ENCODE assay signal across 8 mouse cellular contexts in genomic region chr6:90422565-90422964, GRCm38 (mm10). TPM values are rescaled to one million over a fixed set of nuclear protein-coding genes. Genes with fewer than 3 reads are reported as not detected.
DNase-seq lines count a peak whose midpoint lies in the region; ATAC-seq and TF ChIP-seq lines count a peak whose summit lies in the region.

No protein-coding gene starts in this region.

- in situ Hi-C loops in CH12.LX (cut with MboI; ENCODE audit: low pct_ligation_motif_present, low pct_unique_long_range_greater_than_20kb, low sequenced_read_pairs), result no loop called here

- intact Hi-C loops in heart, postnatal 10 days (cut with DNase I), result loop anchor here (5.0 to 10.0 kb wide), 2 partner anchors 50 to 738 kb away; no protein-coding TSS in a partner anchor

- H3K36me3 ChIP-seq in CH12.LX (replicated peaks in 1 of 2; ENCODE audit: control insufficient read depth in 1 of 2, insufficient read depth in 1 of 2, low read length in 1 of 2), result no peaks in the 10 kb centered on the region
- H3K36me3 ChIP-seq in forebrain, embryonic 13.5 days (ENCODE audit: poor library complexity, severe bottlenecking), result no peaks in the 10 kb centered on the region
- no peaks in the 10 kb centered on the region for H3K36me3 ChIP-seq in liver, embryonic 16.5 days (ENCODE audit: control insufficient read depth, insufficient read depth)
- H3K36me3 ChIP-seq in neural tube, embryonic 14.5 days (ENCODE audit: control insufficient read depth, insufficient read depth, low read length), result no peaks in the 10 kb centered on the region

- H3K79me2 ChIP-seq in CH12.LX (replicated peaks; ENCODE audit: control insufficient read depth, extremely low read depth, insufficient read depth, poor library complexity, severe bottlenecking), result no peaks in the 10 kb centered on the region

- peak; percentile 75 for DNase-seq in CH12.LX (ENCODE audit: extremely low read depth)
- peak; percentile 67 for DNase-seq in c-Kit-positive CD71-positive TER-119-negative erythroid progenitor cells, embryonic 14.5 days (ENCODE audit: low read depth)
- DNase-seq in heart, postnatal 10 days, result peak; percentile 82 to 86
- DNase-seq in kidney, postnatal 4 days, result peak; percentile 86 to 91
- peak; percentile 76 for DNase-seq in testis, postnatal 14 days (ENCODE audit: low spot score)

- no peak for TF ChIP-seq EP300 in CH12.LX (IDR thresholded peaks at IDR 0.05; ENCODE audit: low read length)

- peaks cover 5% of the 10 kb centered on the region for H3K9me3 ChIP-seq in CH12.LX (replicated peaks; ENCODE audit: low read length)
- no peaks in the 10 kb centered on the region for H3K9me3 ChIP-seq in forebrain, embryonic 13.5 days (replicated peaks)
- no peaks in the 10 kb centered on the region for H3K9me3 ChIP-seq in liver, embryonic 16.5 days (replicated peaks; ENCODE audit: control insufficient read depth, low read length)
- no peaks in the 10 kb centered on the region for H3K9me3 ChIP-seq in neural tube, embryonic 14.5 days (ENCODE audit: control insufficient read depth, low read length)

- TF ChIP-seq RAD21 in CH12.LX (IDR thresholded peaks at IDR 0.05; ENCODE audit: low read depth, low read length), result peak; percentile 43

- no peak for TF ChIP-seq POLR2A in CH12.LX (IDR thresholded peaks at IDR 0.05; ENCODE audit: low read depth, low read length)

- ATAC-seq in forebrain, embryonic 13.5 days, result peak; percentile 90
- ATAC-seq in liver, embryonic 16.5 days (ENCODE audit: low read depth), result peak; percentile 85
- ATAC-seq in neural tube, embryonic 14.5 days (ENCODE audit: low read depth), result peak; percentile 91

- WGBS in forebrain, embryonic 13.5 days, result 3% methylated on average over 14 of the region's 14 CpGs
- 9% methylated on average over 14 of the region's 14 CpGs for WGBS in liver, embryonic 16.5 days (ENCODE audit: insufficient replicate concordance)
- 3% methylated on average over 14 of the region's 14 CpGs for WGBS in neural tube, embryonic 14.5 days

- peaks cover 77% of the 10 kb centered on the region for H3K27me3 ChIP-seq in CH12.LX (replicated peaks)
- peaks cover 10% of the 10 kb centered on the region for H3K27me3 ChIP-seq in forebrain, embryonic 13.5 days
- H3K27me3 ChIP-seq in liver, embryonic 16.5 days (ENCODE audit: control insufficient read depth, insufficient read depth, low read depth, low read length), result peaks cover 3% of the 10 kb centered on the region
- no peaks in the 10 kb centered on the region for H3K27me3 ChIP-seq in neural tube, embryonic 14.5 days (ENCODE audit: control insufficient read depth, insufficient read depth, low read length)

- H3K4me3 ChIP-seq in CH12.LX (replicated peaks in 1 of 3; ENCODE audit: low read depth in 2 of 3, low read length in 2 of 3, poor library complexity in 1 of 3), result no peak overlapping the region
- peak overlapping the region; percentile 23 for H3K4me3 ChIP-seq in forebrain, embryonic 13.5 days
- peak overlapping the region; percentile 2; the same call in 1 of the 2 replicates for H3K4me3 ChIP-seq in liver, embryonic 16.5 days (ENCODE audit: low read depth, low read length)
- peak overlapping the region; percentile 11; the same call in 1 of the 2 replicates for H3K4me3 ChIP-seq in neural tube, embryonic 14.5 days (ENCODE audit: low read depth, low read length)

- H3K4me2 ChIP-seq in CH12.LX (ENCODE audit: insufficient read depth, low read depth, poor library complexity, severe bottlenecking), result peak overlapping the region; percentile 62
- peak overlapping the region; percentile 55 for H3K4me2 ChIP-seq in forebrain, embryonic 13.5 days
- H3K4me2 ChIP-seq in liver, embryonic 16.5 days (ENCODE audit: low read depth, low read length), result peak overlapping the region; percentile 37
- H3K4me2 ChIP-seq in neural tube, embryonic 14.5 days (ENCODE audit: low read depth, low read length), result peak overlapping the region; percentile 43

- dilution Hi-C loops in CH12.LX (cut with MboI; ENCODE audit: extremely low pct_ligation_motif_present, extremely low pct_unique_long_range_greater_than_20kb, low sequenced_read_pairs), result no loop called here

- no peak overlapping the region for H3K27ac ChIP-seq in CH12.LX (ENCODE audit: insufficient read depth, low read depth)
- H3K27ac ChIP-seq in forebrain, embryonic 13.5 days, result no peak overlapping the region
- H3K27ac ChIP-seq in liver, embryonic 16.5 days (ENCODE audit: low read length), result no peak overlapping the region
- peak overlapping the region; percentile 45; the same call in 1 of the 2 replicates for H3K27ac ChIP-seq in neural tube, embryonic 14.5 days (ENCODE audit: low read depth, low read length)

- H3K9ac ChIP-seq in CH12.LX (ENCODE audit: insufficient read depth, low read depth), result no peak overlapping the region
- H3K9ac ChIP-seq in forebrain, embryonic 13.5 days, result peak overlapping the region; percentile 48
- H3K9ac ChIP-seq in liver, embryonic 16.5 days (ENCODE audit: low read depth, low read length), result no peak overlapping the region
- peak overlapping the region; percentile 41; the same call in 1 of the 2 replicates for H3K9ac ChIP-seq in neural tube, embryonic 14.5 days (replicated peaks; ENCODE audit: low read depth, low read length)

- peaks cover 0 to 8% of the 10 kb centered on the region in 2 experiments; a peak in 2 of 4 replicates for H3K4me1 ChIP-seq in CH12.LX (ENCODE audit: control insufficient read depth in 1 of 2, insufficient read depth in 2 of 2)
- peaks cover 11% of the 10 kb centered on the region; the same call in 1 of the 2 replicates for H3K4me1 ChIP-seq in forebrain, embryonic 13.5 days
- H3K4me1 ChIP-seq in liver, embryonic 16.5 days (ENCODE audit: control insufficient read depth, low read depth, low read length), result no peaks in the 10 kb centered on the region
- H3K4me1 ChIP-seq in neural tube, embryonic 14.5 days (ENCODE audit: control insufficient read depth, insufficient read depth, low read length), result 0 out of 2 replicates have a peak, but pooled peaks cover 5% of the 10 kb centered on the region

- peak; percentile 63 to 79 for TF ChIP-seq CTCF in CH12.LX (conservative IDR thresholded peaks at IDR 0.05 in 1 of 2, IDR thresholded peaks at IDR 0.05 in 1 of 2; ENCODE audit: low read depth in 2 of 2, low read length in 2 of 2)

TF ChIP-seq in CH12.LX, 34 proteins besides CTCF, POLR2A, EP300 and RAD21:
- peak; percentile 54 for TF ChIP-seq SMC3 (IDR thresholded peaks at IDR 0.05; ENCODE audit: low read depth, low read length)
- peak; percentile 37; the same call in 1 of the 2 replicates for TF ChIP-seq MEF2A (IDR thresholded peaks at IDR 0.05; ENCODE audit: borderline replicate concordance, low read depth, low read length)
- TF ChIP-seq BHLHE40 (IDR thresholded peaks at IDR 0.05; ENCODE audit: low read depth, low read length), result 0 out of 2 replicates have a peak, but pooled peaks have one; percentile 3
- TF ChIP-seq PAX5 (IDR thresholded peaks at IDR 0.05; ENCODE audit: low read length), result no peak
- TF ChIP-seq POLR2AphosphoS2 (IDR thresholded peaks at IDR 0.05; ENCODE audit: low read depth, low read length), result no peak
- TF ChIP-seq GABPA (IDR thresholded peaks at IDR 0.05; ENCODE audit: insufficient replicate concordance, low read depth, low read length), result no peak
- no peak for TF ChIP-seq MXI1 (IDR thresholded peaks at IDR 0.05; ENCODE audit: low read depth, low read length)
TF ChIP-seq in CH12.LX: peak in this region for 3.

RNA-seq across cellular contexts. Expression of gene Cfap100, which starts 6.0 kb away (rescaled TPM):
- total RNA-seq in CH12.LX (2012; rRNA removed) (not detected in 2 replicates), CH12.LX (2014; rRNA removed) (not detected in 2 replicates)
- polyA plus RNA-seq in CH12.LX (2012; ENCODE audit: insufficient read length, low read depth), result 0.10 TPM in 1 of 2 replicates, not detected in the other
- 3.1 TPM in 2 replicates for polyA plus RNA-seq in forebrain, embryonic 13.5 days (2015; fragmentation: Nextera tagmentation; extraction: Ambion mirVana)
- total RNA-seq in heart, postnatal 10 days (2021), result under 1 TPM in 1 of 2 experiments, not detected in 1; 0.41 TPM
- polyA plus RNA-seq in liver, embryonic 16.5 days (2015; fragmentation: Nextera tagmentation; extraction: Ambion mirVana), result 0.08 and 0.19 TPM in 2 replicates
- 7.4 and 8.5 TPM in 2 replicates for polyA plus RNA-seq in neural tube, embryonic 14.5 days (2014; fragmentation: Nextera tagmentation; extraction: Ambion mirVana)

RNA-seq across cellular contexts. Expression of gene Klf15, which starts 39.8 kb away (rescaled TPM):
- total RNA-seq in CH12.LX (2012; rRNA removed) (not detected in 2 replicates), CH12.LX (2014; rRNA removed) (not detected in 2 replicates)
- polyA plus RNA-seq in CH12.LX (2012; ENCODE audit: insufficient read length, low read depth), result not detected in 2 replicates
- 6.5 and 7.0 TPM in 2 replicates for polyA plus RNA-seq in forebrain, embryonic 13.5 days (2015; fragmentation: Nextera tagmentation; extraction: Ambion mirVana)
- total RNA-seq in heart, postnatal 10 days (2021), result 10 to 100 TPM; 15.6 to 38.7 TPM
- 21.7 and 25.8 TPM in 2 replicates for polyA plus RNA-seq in liver, embryonic 16.5 days (2015; fragmentation: Nextera tagmentation; extraction: Ambion mirVana)
- polyA plus RNA-seq in neural tube, embryonic 14.5 days (2014; fragmentation: Nextera tagmentation; extraction: Ambion mirVana), result 16.1 and 16.6 TPM in 2 replicates

RNA-seq across cellular contexts. Expression of gene Zxdc, which starts 53.3 kb away (rescaled TPM):
- 6.9 and 8.3 TPM in 2 replicates for total RNA-seq in CH12.LX (2012; rRNA removed)
- 4.3 and 4.7 TPM in 2 replicates for total RNA-seq in CH12.LX (2014; rRNA removed)
- 5.2 and 5.4 TPM in 2 replicates for polyA plus RNA-seq in CH12.LX (2012; ENCODE audit: insufficient read length, low read depth)
- 9.1 and 10.3 TPM in 2 replicates for polyA plus RNA-seq in forebrain, embryonic 13.5 days (2015; fragmentation: Nextera tagmentation; extraction: Ambion mirVana)
- 10 to 100 TPM; 15.7 to 18.0 TPM for total RNA-seq in heart, postnatal 10 days (2021)
- 2.0 and 3.0 TPM in 2 replicates for polyA plus RNA-seq in liver, embryonic 16.5 days (2015; fragmentation: Nextera tagmentation; extraction: Ambion mirVana)
- 13.7 and 16.4 TPM in 2 replicates for polyA plus RNA-seq in neural tube, embryonic 14.5 days (2014; fragmentation: Nextera tagmentation; extraction: Ambion mirVana)

Comparison
In these comparisons a context has a peak if more than half of its experiments do, and no peak if none do; other contexts are left out.
1. H3K4me3 ChIP-seq: peak in forebrain, embryonic 13.5 days (single experiment), liver, embryonic 16.5 days (single experiment) and neural tube, embryonic 14.5 days (single experiment); none in CH12.LX (0 of 3).
2. H3K9ac ChIP-seq: peak in forebrain, embryonic 13.5 days (single experiment) and neural tube, embryonic 14.5 days (single experiment); none in CH12.LX (single experiment) and liver, embryonic 16.5 days (single experiment).
3. Peak in every context shown above with its lines, with median percentiles within 50 percentile points of each other: DNase-seq, H3K4me2 ChIP-seq and ATAC-seq.